Mouse (Mus musculus): Measurements from ENCODE around the gene Klc1.

The Klc1 gene

GRCm38 (mm10) chr12:111745274-111745673 lies 13.4 kb upstream of the Klc1 start:
- no peak for DNase-seq

- peak; percentile 89 for DNase-seq
Observed at GRCm38 (mm10) chr12:111746091-111746490, 12.6 kb upstream of the Klc1 start.

GRCm38 (mm10) chr12:111747421-111747820 lies 11.2 kb upstream of the Klc1 start:
- no peak for DNase-seq

DNA sequence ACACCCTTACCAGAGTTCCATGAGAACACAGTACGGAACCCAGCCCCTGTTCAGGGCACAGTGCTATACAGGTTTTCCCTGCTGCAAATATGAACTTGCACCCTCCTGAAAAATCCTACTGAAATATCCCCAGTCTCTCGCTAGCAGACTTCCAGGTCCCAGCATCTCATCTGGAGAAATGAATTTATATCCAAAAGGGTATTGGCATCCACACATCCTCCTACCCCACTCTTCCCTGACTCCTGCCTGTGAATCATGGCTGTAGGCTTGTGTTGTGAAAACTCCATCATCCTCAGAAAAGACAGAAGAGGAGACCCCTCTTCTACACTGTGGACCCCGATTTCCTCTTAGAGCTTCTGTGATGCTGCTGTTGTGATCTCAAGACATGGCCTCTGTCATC lies 7.9 kb upstream of the Klc1 start:
- DNase-seq: no peak

GRCm38 (mm10) chr12:111752491-111752890 lies 6.2 kb upstream of the Klc1 start:
- no peak for DNase-seq

DNA sequence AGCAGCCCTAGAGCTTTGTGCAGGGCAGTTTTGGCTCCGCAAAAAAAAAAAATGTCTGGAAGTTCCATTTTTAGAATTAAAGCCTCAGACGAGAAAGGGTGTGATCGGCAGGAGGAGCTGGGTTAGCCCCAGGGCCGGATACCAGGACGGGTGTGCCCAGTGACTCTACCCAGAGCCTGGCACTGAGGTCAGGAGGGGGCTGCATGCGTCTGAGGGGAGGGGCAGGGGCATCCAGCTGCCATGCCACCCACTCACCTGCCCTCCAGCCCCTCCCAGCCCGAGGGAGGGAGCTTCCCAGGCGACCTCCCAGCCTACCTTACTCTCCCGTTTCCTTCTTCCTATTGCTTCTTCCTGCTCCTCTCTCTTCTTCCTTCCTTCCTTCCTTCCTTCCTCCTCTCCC lies 5.3 kb upstream of the Klc1 start:
- DNase-seq: no peak

GRCm38 (mm10) chr12:111754710-111755109 lies 3.9 kb upstream of the Klc1 start:
- DNase-seq: no peak

DNA sequence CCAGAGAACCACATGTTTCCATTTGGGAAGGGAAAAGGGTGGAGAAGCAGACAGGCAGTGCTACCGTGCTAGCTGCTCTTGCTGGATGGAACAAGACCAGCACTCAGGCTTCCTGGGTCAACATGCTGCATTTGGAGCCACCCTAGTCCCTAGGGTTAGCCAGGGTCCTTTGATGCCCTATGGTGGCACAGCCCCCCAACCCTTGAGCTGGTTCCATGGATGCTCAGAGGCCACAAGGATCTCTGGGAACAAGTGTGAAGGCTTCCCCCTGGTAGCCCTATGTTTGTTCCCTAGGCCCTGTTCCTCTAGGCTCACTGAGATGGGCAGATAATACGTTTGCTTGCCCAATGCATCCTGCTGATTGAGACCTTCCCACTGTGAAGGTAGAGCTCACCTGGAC lies 3.4 kb upstream of the Klc1 start:
- DNase-seq: no peak

DNA sequence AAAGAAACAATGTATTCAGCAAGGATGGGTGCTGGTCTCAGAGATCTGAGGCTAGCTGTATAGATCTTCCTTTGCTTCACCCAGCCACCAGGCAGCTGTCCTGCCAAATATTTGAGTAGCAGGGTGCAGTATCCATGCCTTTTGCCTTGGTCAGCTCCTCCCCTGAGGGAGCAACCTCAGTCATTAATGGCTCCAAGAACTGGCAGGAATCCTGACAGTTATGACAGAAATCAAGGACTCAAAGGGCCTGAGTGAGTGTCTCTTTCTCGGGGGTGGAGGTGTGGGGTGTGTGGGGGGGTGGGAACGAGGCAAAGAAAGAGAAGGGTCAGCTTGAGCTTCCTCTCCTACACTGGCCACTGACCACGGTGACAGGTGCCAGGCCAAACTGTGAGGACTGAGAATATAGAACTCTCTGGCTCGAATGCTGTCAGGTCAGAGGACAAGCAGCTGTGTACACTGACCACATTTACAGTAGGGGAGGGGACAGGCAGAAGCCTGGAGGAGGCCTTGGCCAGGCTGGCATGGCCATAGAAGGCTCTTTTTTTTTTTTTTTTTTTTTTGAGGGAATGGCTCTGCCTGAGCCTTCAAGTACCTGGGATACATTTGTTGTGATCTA lies 2.5 kb upstream of the Klc1 start:
- no peak for DNase-seq

GRCm38 (mm10) chr12:111756698-111757082 lies 2.0 kb upstream of the Klc1 start:
- no peak for DNase-seq

- no peak for DNase-seq
Observed at GRCm38 (mm10) chr12:111757561-111758325, 906 bp upstream of the Klc1 start.

- DNase-seq: peak; percentile 70
Observed at GRCm38 (mm10) chr12:111759176-111760061, 770 bp downstream of the Klc1 start.

DNA sequence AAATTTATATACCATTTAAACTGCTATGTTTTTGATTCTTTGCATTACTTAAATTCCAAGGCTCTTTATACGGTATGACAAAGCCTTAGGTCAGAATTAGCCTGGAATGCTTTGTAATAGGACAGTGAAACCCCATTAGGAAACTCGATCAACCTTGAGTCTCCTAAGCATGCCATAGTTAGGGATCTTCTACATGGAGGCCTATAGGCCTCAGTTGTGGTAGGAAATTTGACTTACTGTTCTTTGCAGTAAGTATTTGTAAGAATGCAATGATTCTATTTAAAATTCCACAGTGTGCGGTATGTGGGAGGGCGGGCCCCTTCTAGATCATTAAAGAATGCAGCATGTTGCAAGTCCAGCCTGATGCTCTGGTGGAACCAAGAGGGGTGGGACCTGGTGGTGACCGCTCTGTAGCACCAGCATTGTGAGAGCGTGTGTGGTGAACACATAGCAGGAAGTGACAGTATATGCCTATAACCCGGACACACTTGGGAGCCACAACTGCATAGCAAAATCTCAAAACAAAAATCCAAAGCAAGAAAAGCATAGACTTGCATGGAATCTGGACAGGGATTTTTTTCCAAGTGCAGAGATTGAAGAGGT lies 1.8 kb downstream of the Klc1 start:
- no peak for DNase-seq

- DNase-seq: no peak
Observed at GRCm38 (mm10) chr12:111762620-111763280, 4.1 kb downstream of the Klc1 start.

- no peak for DNase-seq
Observed at GRCm38 (mm10) chr12:111766313-111767236, 7.9 kb downstream of the Klc1 start.

DNA sequence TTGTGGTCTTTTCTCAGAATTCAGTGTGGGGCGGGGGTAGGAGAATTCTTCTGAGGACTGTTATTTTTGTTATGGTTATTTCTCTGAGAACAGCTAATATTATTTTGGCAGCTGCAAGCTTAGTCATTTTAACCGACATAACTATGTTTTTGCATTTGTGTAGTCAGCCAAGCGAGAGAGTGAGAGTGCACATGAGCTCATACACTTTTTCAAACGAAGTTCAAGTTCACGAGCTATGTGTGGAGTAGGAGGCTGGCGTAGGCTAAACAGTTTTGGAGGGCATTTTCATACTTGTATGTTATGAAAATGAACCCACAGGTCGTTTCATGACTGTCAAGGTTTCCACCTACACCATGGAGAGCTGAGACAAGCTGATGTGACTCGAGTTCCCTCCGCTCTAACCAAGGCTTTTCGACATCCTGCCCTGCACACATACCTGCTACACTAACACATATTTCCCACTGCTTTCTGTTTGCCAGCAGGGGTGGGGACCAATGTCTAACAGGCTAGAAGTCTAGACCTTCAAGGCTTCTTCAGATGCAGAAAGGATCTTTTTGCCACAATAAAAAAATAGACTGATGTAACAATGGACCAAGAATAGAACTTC lies 9.8 kb downstream of the Klc1 start:
- DNase-seq: no peak

DNA sequence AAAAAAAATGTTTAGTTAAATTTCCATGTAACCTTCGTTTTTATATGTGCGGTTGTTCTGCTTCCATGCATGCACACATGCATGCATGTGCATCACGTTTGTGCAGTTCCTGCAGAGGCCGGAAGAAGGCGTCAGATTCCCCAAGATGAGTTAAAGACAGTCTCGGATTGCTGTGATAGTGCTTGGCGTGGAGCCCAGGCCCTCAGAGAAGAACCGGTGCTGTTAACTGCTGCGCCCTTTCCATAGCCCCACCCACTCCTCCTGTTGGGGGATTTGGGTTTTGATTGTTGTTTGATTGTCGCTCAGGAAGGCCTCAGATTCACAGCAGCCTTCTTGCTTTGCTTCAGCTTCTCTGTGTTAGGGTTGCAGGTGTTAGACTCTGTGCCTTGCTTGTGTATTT lies 10.7 kb downstream of the Klc1 start:
- DNase-seq: peak; percentile 86

GRCm38 (mm10) chr12:111769816-111770577 lies 11.3 kb downstream of the Klc1 start:
- DNase-seq: no peak

DNA sequence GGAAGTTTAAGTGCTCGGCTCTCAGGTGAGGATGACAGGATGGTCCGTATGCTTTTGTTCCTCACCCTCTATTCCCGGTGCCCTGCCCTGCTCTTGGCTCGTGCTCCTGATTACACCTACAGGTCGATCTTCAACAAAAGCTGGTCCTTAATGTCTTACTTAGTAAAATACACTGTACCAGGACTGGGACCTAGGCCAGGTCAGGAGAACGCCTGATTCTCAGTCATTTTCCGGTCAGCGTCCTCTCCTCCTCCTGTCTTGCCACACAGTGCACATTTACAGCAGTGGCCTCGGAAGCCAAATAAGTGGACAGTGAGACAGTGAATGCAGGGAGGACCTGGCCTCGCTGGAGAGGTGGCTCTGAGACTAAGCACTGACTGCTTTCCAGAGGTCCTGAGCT lies 12.0 kb downstream of the Klc1 start:
- no peak for DNase-seq

DNA sequence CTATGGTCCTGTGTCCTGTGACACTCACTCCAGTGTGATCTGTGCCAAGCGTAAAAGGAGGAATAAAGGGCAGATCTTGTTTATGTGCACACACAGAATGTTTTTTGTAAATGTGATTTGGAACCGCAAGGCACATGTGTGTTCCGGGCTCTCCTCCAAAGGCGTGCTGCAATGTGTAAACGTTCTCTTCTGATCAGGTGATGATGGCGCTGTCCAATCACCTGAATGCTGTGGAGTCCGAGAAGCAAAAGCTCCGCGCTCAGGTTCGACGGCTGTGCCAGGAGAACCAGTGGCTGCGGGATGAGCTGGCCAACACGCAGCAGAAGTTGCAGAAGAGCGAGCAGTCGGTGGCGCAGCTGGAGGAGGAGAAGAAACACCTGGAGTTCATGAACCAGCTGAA lies 15.5 kb downstream of the Klc1 start:
- DNase-seq: no peak
